Mouse (Mus musculus) cerebellum, adult 2 months (tissue): ENCODE results near the gene Scfd2. TPM values are rescaled to one million over a fixed set of nuclear protein-coding genes. Genes with fewer than 3 reads are reported as not detected.

Experiments used
- DNase-seq, 2 experiments: peaks; one replicate each; pipeline ENCODE4 v3.0.0; 2021
- H3K27ac ChIP-seq: fragments of 200-500 bp; 2 replicates; pipeline ENCODE4 v1.5.1; 2012; ENCODE audit warnings: low read length, control low read depth, inconsistent platforms; ENCODE audit not compliant: insufficient read depth
- H3K27me3 ChIP-seq: fragments of 200-500 bp; 2 replicates; pipeline ENCODE4 v1.6.1; 2012; ENCODE audit warnings: inconsistent platforms, mild to moderate bottlenecking, low read length, moderate library complexity; ENCODE audit not compliant: control insufficient read depth, insufficient read depth
- H3K4me1 ChIP-seq: fragments of 200-500 bp; 2 replicates; pipeline ENCODE4 v1.6.1; 2011; ENCODE audit warnings: low read length; ENCODE audit not compliant: control insufficient read depth, insufficient read depth
- H3K4me3 ChIP-seq: fragments of 200-500 bp; replicated peaks from 2 replicates; pipeline ENCODE3; 2011; ENCODE audit warnings: mild to moderate bottlenecking, low read depth, low read length, control low read depth; ENCODE audit not compliant: insufficient read depth
- CTCF ChIP-seq: fragments of 200-500 bp; IDR thresholded peaks from 2 replicates; pipeline ENCODE4 v1.5.1; 2011; ENCODE audit warnings: low read depth, mild to moderate bottlenecking, control low read depth, low read length, moderate library complexity, borderline replicate concordance; ENCODE audit not compliant: insufficient read depth
- POLR2A ChIP-seq: fragments of 200-500 bp; IDR thresholded peaks from 2 replicates; pipeline ENCODE4 v1.6.1; 2011; ENCODE audit warnings: low read length, control low read depth, borderline replicate concordance; ENCODE audit not compliant: insufficient read depth
- WGBS: fragments of 180-500 bp; shearing (Covaris S2); methylation state at CpG from one replicate; pipeline ENCODE4 v1.1.7; 2018; 5-methylcytosine and 5-hydroxymethylcytosine counted together
- polyA plus RNA-seq: library from polyadenylated mRNA; depleted of rRNA; stranded (reverse); fragments of >200 nt; gene quantifications from 2 replicates; pipeline ENCODE4 v1.2.3, GENCODE M21; 2012

Scfd2 gene
- polyA plus RNA-seq, 1 experiment, result 17.7 TPM

DNA sequence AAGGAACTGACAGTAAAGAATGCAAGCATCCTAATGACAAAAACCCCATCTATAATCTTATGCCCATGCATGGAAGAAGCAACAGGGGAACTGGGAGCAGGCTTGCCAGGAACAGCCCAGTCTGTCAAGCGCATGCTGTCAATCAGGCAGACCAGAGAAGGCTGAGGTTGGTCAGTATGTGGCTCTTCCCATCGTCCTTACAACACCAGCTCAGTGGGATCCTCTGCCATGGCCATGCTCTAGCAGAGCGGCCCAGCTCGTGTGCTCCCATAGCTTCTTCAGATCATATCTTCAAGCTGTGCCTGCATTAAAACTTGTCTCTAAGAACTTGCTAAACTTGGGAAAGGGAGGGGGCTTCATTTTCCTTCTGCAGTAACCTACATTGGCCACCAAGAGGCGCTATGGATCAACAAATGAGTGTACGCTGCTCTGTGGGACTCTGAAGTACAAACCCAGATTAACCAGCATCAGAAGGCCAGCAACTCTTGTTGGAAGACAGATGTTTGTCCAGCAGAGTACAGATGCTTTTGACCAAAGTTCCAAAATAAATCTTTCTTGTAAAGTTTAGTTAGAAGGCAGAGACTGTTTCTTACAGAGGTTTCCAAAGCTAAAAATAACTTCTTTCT is 220.2 kb downstream of the Scfd2 start:
- Histone ChIP-seq H3K4me1 (peaks cover 4% of the 10 kb centered on the region; the same call in 1 of the 2 replicates), H3K27ac (no peak overlapping the region), H3K4me3 (no peak overlapping the region), H3K27me3 (no peaks in the 10 kb centered on the region)
- no peak for TF ChIP-seq POLR2A
- peak; percentile 55; the same call in 1 of the 2 replicates for TF ChIP-seq CTCF
- WGBS, result 38% methylated on average over 6 of the region's 6 CpGs
- DNase-seq, result peak; percentile 14 to 26

DNA sequence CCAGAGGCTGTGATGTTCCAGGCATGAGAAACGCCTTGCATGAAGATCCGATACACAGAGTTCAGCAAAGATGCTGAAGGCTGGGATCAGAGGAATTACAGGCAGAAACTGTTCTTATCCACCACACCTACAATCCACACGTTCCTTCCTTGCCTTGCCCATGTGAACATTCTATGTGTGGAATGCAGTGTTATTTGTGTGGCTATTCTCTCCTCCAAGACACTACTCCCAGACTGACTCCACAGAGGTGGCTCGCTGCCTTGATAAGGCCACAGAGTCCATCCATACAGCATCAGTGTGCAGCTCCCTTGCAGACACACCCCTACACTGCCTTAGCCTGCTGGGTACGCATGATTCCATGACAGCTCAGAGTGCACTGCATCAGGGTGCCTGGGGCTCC is 221.5 kb downstream of the Scfd2 start:
- Histone ChIP-seq H3K4me3 (no peak overlapping the region), H3K4me1 (peaks cover 4% of the 10 kb centered on the region; the same call in 1 of the 2 replicates), H3K27ac (no peak overlapping the region), H3K27me3 (no peaks in the 10 kb centered on the region)
- TF ChIP-seq CTCF, result no peak
- TF ChIP-seq POLR2A, result no peak
- no peak for DNase-seq
- 87% methylated on average over 5 of the region's 5 CpGs for WGBS

DNA sequence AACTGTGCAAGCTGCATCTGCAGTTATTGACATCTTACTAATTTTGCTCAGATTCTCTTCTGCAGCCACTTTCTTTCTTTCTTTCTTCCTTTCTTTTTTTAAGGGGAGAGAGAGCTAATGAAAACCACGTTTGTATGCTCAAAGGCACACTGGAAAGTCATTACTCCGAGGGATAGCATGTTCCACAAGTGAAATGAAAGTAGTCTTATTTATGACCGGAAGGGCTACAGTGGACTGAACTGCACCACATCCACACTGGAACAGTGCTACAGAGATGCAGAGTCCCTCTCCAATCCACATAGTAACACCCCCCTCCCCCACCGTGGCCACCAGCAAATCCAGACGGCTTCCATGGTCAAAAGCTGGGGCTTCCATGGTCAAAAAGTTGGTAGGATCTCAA is 224.3 kb downstream of the Scfd2 start:
- DNase-seq, result no peak
- no peaks in the 10 kb centered on the region; the same call in 1 of the 2 replicates for H3K4me1 ChIP-seq
- no peaks in the 10 kb centered on the region for H3K27me3 ChIP-seq
- no peak for TF ChIP-seq CTCF
- no peak for TF ChIP-seq POLR2A
- no peak overlapping the region for H3K27ac ChIP-seq
- 89% methylated on average over 5 of the region's 5 CpGs for WGBS
- H3K4me3 ChIP-seq, result no peak overlapping the region

DNA sequence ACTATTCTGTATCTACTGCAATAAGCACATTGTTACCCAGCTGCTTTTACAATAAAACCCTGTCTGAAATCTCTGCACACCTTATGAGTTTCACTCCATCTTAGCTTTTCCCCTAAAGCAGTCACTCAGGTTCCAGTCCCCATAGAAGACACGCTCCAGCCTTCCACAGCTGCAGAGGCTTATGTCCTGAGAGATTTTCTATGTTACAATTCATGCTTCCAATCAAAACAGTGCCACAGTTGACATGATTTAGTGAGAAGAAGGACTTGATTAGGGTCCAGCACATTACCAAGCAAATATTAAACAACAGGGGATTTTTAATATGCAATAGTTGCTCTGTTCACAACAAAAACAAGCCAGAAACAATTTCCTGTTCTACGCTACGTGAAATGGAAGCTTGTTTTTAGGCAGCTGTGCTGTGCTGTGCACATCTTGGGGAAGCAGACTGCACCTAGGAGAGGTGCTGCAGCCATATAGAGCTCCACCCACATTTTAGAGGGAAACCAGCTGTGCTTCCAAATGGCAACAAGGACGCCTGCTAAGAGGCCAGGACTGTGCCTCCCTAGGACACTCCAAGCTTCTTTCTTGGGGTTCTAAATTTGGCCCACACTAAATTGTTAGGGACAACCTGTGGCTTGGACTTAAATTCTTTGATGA is 225.9 kb downstream of the Scfd2 start:
- no peaks in the 10 kb centered on the region; the same call in 1 of the 2 replicates for H3K4me1 ChIP-seq
- H3K27me3 ChIP-seq, result no peaks in the 10 kb centered on the region
- no peak overlapping the region for H3K27ac ChIP-seq
- H3K4me3 ChIP-seq, result no peak overlapping the region
- 91% methylated on average over 4 of the region's 4 CpGs for WGBS
- no peak for DNase-seq
- TF ChIP-seq POLR2A (no peak), CTCF (no peak)

DNA sequence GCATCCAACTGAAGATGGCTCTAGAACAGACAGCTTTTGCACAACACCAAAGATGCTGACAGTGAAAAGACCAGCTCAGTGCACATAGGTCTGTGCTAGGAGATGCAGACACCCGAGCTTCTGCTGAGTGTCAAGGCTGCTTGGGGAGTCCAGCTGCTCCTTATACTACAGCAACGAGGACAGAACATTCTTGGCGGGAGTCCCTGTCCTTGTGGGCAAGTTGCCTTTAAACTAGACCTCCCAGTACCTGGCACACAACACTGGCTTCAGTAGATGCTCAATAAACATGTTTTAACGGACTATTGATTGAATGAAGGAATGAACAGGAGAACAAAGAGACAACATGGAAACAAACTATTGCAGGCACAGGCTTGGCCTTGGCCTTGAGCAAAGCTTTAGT is 226.8 kb downstream of the Scfd2 start:
- no peak for TF ChIP-seq CTCF
- no peak for TF ChIP-seq POLR2A
- H3K4me1 ChIP-seq, result no peaks in the 10 kb centered on the region; the same call in 1 of the 2 replicates
- no peak for DNase-seq
- H3K4me3 ChIP-seq, result no peak overlapping the region
- H3K27ac ChIP-seq, result no peak overlapping the region
- H3K27me3 ChIP-seq, result no peaks in the 10 kb centered on the region
- WGBS, result 28% methylated on average over 4 of the region's 4 CpGs

DNA sequence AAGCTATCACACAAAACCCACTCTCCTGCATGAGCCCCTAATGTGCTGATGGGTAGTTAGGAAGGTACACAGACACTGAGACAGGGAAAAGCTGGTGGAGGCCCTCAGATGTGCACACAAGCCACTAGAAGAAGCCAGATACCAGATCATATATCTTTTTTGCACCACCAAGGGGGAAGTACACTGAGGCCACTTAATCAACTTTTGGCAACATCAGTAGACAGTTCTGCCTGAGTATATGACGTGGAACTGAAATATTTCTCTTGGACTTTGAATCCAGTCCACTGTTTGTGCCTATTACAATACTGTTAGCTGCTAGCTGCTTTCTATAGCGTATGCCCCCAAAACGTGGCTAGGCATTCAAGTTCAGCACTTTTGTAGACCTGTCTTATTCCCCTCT is 229.2 kb downstream of the Scfd2 start:
- Histone ChIP-seq H3K27me3 (no peaks in the 10 kb centered on the region), H3K27ac (no peak overlapping the region), H3K4me1 (no peaks in the 10 kb centered on the region; the same call in 1 of the 2 replicates), H3K4me3 (no peak overlapping the region)
- no peak for TF ChIP-seq POLR2A
- TF ChIP-seq CTCF, result no peak
- no peak for DNase-seq
- 88% methylated on average over 3 of the region's 3 CpGs for WGBS

DNA sequence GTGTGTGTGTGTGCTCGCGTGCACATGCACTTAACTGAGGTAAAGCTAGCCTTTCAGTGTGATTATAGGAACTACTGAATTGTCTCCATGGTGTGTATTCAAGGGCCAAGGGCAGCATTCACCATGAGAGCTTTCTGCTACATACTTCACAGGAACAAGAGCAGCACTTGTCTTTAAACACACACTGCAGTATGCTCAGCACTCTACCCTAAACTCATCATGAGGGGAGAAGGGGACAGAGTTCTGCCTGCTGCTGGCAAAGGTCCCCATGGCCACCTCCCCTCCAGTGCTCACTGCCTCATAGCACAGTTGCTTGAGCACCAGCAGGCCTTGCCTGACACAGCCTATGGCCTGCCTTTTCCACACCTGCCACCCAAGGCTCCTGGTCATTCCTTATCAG is 230.1 kb downstream of the Scfd2 start:
- Histone ChIP-seq H3K27ac (no peak overlapping the region), H3K4me1 (no peaks in the 10 kb centered on the region; the same call in 1 of the 2 replicates), H3K4me3 (no peak overlapping the region), H3K27me3 (no peaks in the 10 kb centered on the region)
- no peak for DNase-seq
- TF ChIP-seq CTCF, result no peak
- TF ChIP-seq POLR2A, result no peak
- 98% methylated on average over 2 of the region's 2 CpGs for WGBS

DNA sequence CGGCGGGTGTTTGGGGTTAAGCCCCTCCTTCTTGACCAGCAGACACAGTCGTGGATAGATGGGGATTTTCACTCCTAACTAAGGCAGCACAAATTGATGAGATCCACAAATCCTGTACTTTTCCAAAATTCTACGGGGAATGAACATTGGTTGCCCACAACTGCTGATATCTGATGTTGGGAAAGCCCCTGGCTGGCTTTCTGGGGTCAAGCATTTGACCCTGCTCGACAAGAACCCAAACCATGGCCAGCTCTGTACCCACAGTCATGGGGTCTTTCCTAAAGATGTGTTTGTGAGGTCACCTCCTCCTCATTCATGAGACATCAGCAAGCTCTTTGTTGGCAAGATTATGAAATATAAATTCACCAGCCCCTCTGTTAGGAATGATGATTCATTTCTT is 230.6 kb downstream of the Scfd2 start:
- no peaks in the 10 kb centered on the region; the same call in 1 of the 2 replicates for H3K4me1 ChIP-seq
- TF ChIP-seq POLR2A (no peak), CTCF (no peak)
- DNase-seq, result no peak
- H3K27ac ChIP-seq, result no peak overlapping the region
- H3K4me3 ChIP-seq, result no peak overlapping the region
- WGBS, result 78% methylated on average over 5 of the region's 5 CpGs
- H3K27me3 ChIP-seq, result no peaks in the 10 kb centered on the region
